Mouse (Mus musculus): ENCODE data around the gene Ap3s2. TPM values are rescaled to one million over a fixed set of nuclear protein-coding genes. Genes with fewer than 3 reads are reported as not detected.

Ap3s2 gene
- polyA plus RNA-seq, 1 experiment: 14.5 TPM

- WGBS: 12% methylated on average over 32 of the region's 32 CpGs
- TF ChIP-seq POLR2A (IDR thresholded peaks at IDR 0.05; ENCODE audit: borderline replicate concordance, control insufficient read depth, low read depth, low read length): no peak
- no peak for TF ChIP-seq CTCF (IDR thresholded peaks at IDR 0.05; ENCODE audit: control insufficient read depth, insufficient read depth, low read length)
- H3K4me3 ChIP-seq (replicated peaks; ENCODE audit: control insufficient read depth, low read depth, low read length): peak within 1 kb of the TSS; percentile 2
- H3K4me1 ChIP-seq (ENCODE audit: control insufficient read depth, insufficient read depth, low read length): no peaks in the 10 kb centered on the region; the same call in 1 of the 2 replicates
- H3K27ac ChIP-seq (ENCODE audit: control insufficient read depth, insufficient read depth, low read depth, low read length, poor library complexity): no peak within 1 kb of the TSS
Measured at GRCm38 (mm10) chr7:79934862-79935510, 14.5 kb upstream of the Ap3s2 start, which contains the start of gene Arpin. Arpin (minus strand) TSS chr7:79935359.

- H3K4me3 ChIP-seq (replicated peaks; ENCODE audit: control insufficient read depth, low read depth, low read length): no peak overlapping the region
- WGBS: 80% methylated on average over 5 of the region's 5 CpGs
Measured at GRCm38 (mm10) chr7:79934461-79934860, 14.0 kb upstream of the Ap3s2 start.

GRCm38 (mm10) chr7:79928516-79929052 lies 8.1 kb upstream of the Ap3s2 start:
- WGBS: 77% methylated on average over 2 of the region's 2 CpGs
- no peaks in the 10 kb centered on the region for H3K4me1 ChIP-seq (ENCODE audit: control insufficient read depth, insufficient read depth, low read length)
- TF ChIP-seq CTCF (IDR thresholded peaks at IDR 0.05; ENCODE audit: control insufficient read depth, insufficient read depth, low read length) (0 out of 2 replicates have a peak, but pooled peaks have one; percentile 7), POLR2A (IDR thresholded peaks at IDR 0.05; ENCODE audit: borderline replicate concordance, control insufficient read depth, low read depth, low read length) (no peak)

More at GRCm38 (mm10) chr7:79934461-79934860, 14.0 kb upstream of the Ap3s2 start:
- TF ChIP-seq CTCF (IDR thresholded peaks at IDR 0.05; ENCODE audit: control insufficient read depth, insufficient read depth, low read length): no peak
- TF ChIP-seq POLR2A (IDR thresholded peaks at IDR 0.05; ENCODE audit: borderline replicate concordance, control insufficient read depth, low read depth, low read length): no peak
- Histone ChIP-seq H3K27ac (ENCODE audit: control insufficient read depth, insufficient read depth, low read depth, low read length, poor library complexity) (no peak overlapping the region), H3K4me1 (ENCODE audit: control insufficient read depth, insufficient read depth, low read length) (no peaks in the 10 kb centered on the region; the same call in 1 of the 2 replicates)

GRCm38 (mm10) chr7:79914556-79914955 lies 5.9 kb downstream of the Ap3s2 start:
- no peak overlapping the region for H3K27ac ChIP-seq (ENCODE audit: control insufficient read depth, insufficient read depth, low read depth, low read length, poor library complexity)
- H3K4me3 ChIP-seq (replicated peaks; ENCODE audit: control insufficient read depth, low read depth, low read length): no peak overlapping the region
- H3K4me1 ChIP-seq (ENCODE audit: control insufficient read depth, insufficient read depth, low read length): no peaks in the 10 kb centered on the region
- WGBS: 76% methylated on average over 3 of the region's 3 CpGs
- TF ChIP-seq CTCF (IDR thresholded peaks at IDR 0.05; ENCODE audit: control insufficient read depth, insufficient read depth, low read length) (peak; percentile 29; the same call in 1 of the 2 replicates), POLR2A (IDR thresholded peaks at IDR 0.05; ENCODE audit: borderline replicate concordance, control insufficient read depth, low read depth, low read length) (no peak)

More at GRCm38 (mm10) chr7:79928516-79929052, 8.1 kb upstream of the Ap3s2 start:
- Histone ChIP-seq H3K27ac (ENCODE audit: control insufficient read depth, insufficient read depth, low read depth, low read length, poor library complexity) (no peak overlapping the region), H3K4me3 (replicated peaks; ENCODE audit: control insufficient read depth, low read depth, low read length) (no peak overlapping the region)

- Histone ChIP-seq H3K4me3 (replicated peaks; ENCODE audit: control insufficient read depth, low read depth, low read length) (no peak overlapping the region), H3K4me1 (ENCODE audit: control insufficient read depth, insufficient read depth, low read length) (no peaks in the 10 kb centered on the region), H3K27ac (ENCODE audit: control insufficient read depth, insufficient read depth, low read depth, low read length, poor library complexity) (no peak overlapping the region)
- 78% methylated on average over 2 of the region's 2 CpGs for WGBS
- no peak for TF ChIP-seq CTCF (IDR thresholded peaks at IDR 0.05; ENCODE audit: control insufficient read depth, insufficient read depth, low read length)
- TF ChIP-seq POLR2A (IDR thresholded peaks at IDR 0.05; ENCODE audit: borderline replicate concordance, control insufficient read depth, low read depth, low read length): no peak
Measured at GRCm38 (mm10) chr7:79907356-79907755, 13.1 kb downstream of the Ap3s2 start.

- Histone ChIP-seq H3K4me3 (replicated peaks; ENCODE audit: control insufficient read depth, low read depth, low read length) (no peak overlapping the region), H3K4me1 (ENCODE audit: control insufficient read depth, insufficient read depth, low read length) (no peaks in the 10 kb centered on the region), H3K27ac (ENCODE audit: control insufficient read depth, insufficient read depth, low read depth, low read length, poor library complexity) (no peak overlapping the region)
- no peak for TF ChIP-seq POLR2A (IDR thresholded peaks at IDR 0.05; ENCODE audit: borderline replicate concordance, control insufficient read depth, low read depth, low read length)
- 88% methylated on average over 3 of the region's 3 CpGs for WGBS
Measured at GRCm38 (mm10) chr7:79906914-79907313, 13.5 kb downstream of the Ap3s2 start.

- no peak overlapping the region for H3K4me3 ChIP-seq (replicated peaks; ENCODE audit: control insufficient read depth, low read depth, low read length)
- no peaks in the 10 kb centered on the region for H3K4me1 ChIP-seq (ENCODE audit: control insufficient read depth, insufficient read depth, low read length)
- no peak for TF ChIP-seq POLR2A (IDR thresholded peaks at IDR 0.05; ENCODE audit: borderline replicate concordance, control insufficient read depth, low read depth, low read length)
- TF ChIP-seq CTCF (IDR thresholded peaks at IDR 0.05; ENCODE audit: control insufficient read depth, insufficient read depth, low read length): no peak
- H3K27ac ChIP-seq (ENCODE audit: control insufficient read depth, insufficient read depth, low read depth, low read length, poor library complexity): no peak overlapping the region
- 69% methylated on average over 4 of the region's 4 CpGs for WGBS
Measured at GRCm38 (mm10) chr7:79905193-79905592, 15.3 kb downstream of the Ap3s2 start.

- Histone ChIP-seq H3K4me3 (replicated peaks; ENCODE audit: control insufficient read depth, low read depth, low read length) (no peak overlapping the region), H3K4me1 (ENCODE audit: control insufficient read depth, insufficient read depth, low read length) (no peaks in the 10 kb centered on the region), H3K27ac (ENCODE audit: control insufficient read depth, insufficient read depth, low read depth, low read length, poor library complexity) (no peak overlapping the region)
- no peak for TF ChIP-seq POLR2A (IDR thresholded peaks at IDR 0.05; ENCODE audit: borderline replicate concordance, control insufficient read depth, low read depth, low read length)
- TF ChIP-seq CTCF (IDR thresholded peaks at IDR 0.05; ENCODE audit: control insufficient read depth, insufficient read depth, low read length): no peak
- WGBS: 61% methylated on average over 8 of the region's 8 CpGs
Measured at GRCm38 (mm10) chr7:79903160-79903792, 17.2 kb downstream of the Ap3s2 start.

Data from bone marrow, adult 2 months (tissue).